Mouse (Mus musculus): ENCODE data around the gene Ercc1. TPM values are rescaled to one million over a fixed set of nuclear protein-coding genes. Genes with fewer than 3 reads are reported as not detected.

Ercc1 gene
- total and polyA plus RNA-seq, 2 experiments, result 6.5 to 9.4 TPM

- Histone ChIP-seq H3K27me3 (ENCODE audit: control insufficient read depth, insufficient read depth, low read length) (no peaks in the 10 kb centered on the region), H3K27ac (replicated peaks; ENCODE audit: insufficient read depth, low read depth, low read length) (no peak overlapping the region), H3K79me2 (ENCODE audit: control insufficient read depth, insufficient read depth, low read length) (no peaks in the 10 kb centered on the region), H3K9ac (ENCODE audit: low read depth, low read length) (no peak overlapping the region), H3K4me1 (ENCODE audit: control insufficient read depth, insufficient read depth, low read length) (0 out of 2 replicates have a peak, but pooled peaks cover 2% of the 10 kb centered on the region), H3K4me3 (ENCODE audit: insufficient read depth, low read depth, low read length) (no peak overlapping the region), H3K36me3 (ENCODE audit: control insufficient read depth, insufficient read depth, low read length) (no peaks in the 10 kb centered on the region)
- DNase-seq (ENCODE audit: extremely low read depth, low read depth, low spot score), result no peak
- WGBS, result 79% methylated on average over 10 of the region's 10 CpGs
- no peak for TF ChIP-seq POLR2A (IDR thresholded peaks at IDR 0.05; ENCODE audit: extremely low read depth, insufficient read depth, low read length)
- TF ChIP-seq CTCF (IDR thresholded peaks at IDR 0.05; ENCODE audit: low read depth, low read length), result no peak
Observed at GRCm38 (mm10) chr7:19356311-19356710, 11.7 kb downstream of the Ercc1 start.

GRCm38 (mm10) chr7:19357381-19358375, 13.1 kb downstream of the Ercc1 start:
- WGBS, result 93% methylated on average over 25 of the region's 25 CpGs
- Histone ChIP-seq H3K4me3 (ENCODE audit: insufficient read depth, low read depth, low read length) (no peak overlapping the region), H3K4me1 (ENCODE audit: control insufficient read depth, insufficient read depth, low read length) (0 out of 2 replicates have a peak, but pooled peaks cover 2% of the 10 kb centered on the region), H3K79me2 (ENCODE audit: control insufficient read depth, insufficient read depth, low read length) (no peaks in the 10 kb centered on the region), H3K27ac (replicated peaks; ENCODE audit: insufficient read depth, low read depth, low read length) (no peak overlapping the region), H3K9ac (ENCODE audit: low read depth, low read length) (no peak overlapping the region), H3K36me3 (ENCODE audit: control insufficient read depth, insufficient read depth, low read length) (no peaks in the 10 kb centered on the region), H3K27me3 (ENCODE audit: control insufficient read depth, insufficient read depth, low read length) (no peaks in the 10 kb centered on the region)
- no peak for DNase-seq (ENCODE audit: extremely low read depth, low read depth, low spot score)
- TF ChIP-seq POLR2A (IDR thresholded peaks at IDR 0.05; ENCODE audit: extremely low read depth, insufficient read depth, low read length) (no peak), CTCF (IDR thresholded peaks at IDR 0.05; ENCODE audit: low read depth, low read length) (no peak)

- no peaks in the 10 kb centered on the region for H3K79me2 ChIP-seq (ENCODE audit: control insufficient read depth, insufficient read depth, low read length)
- no peak for DNase-seq (ENCODE audit: extremely low read depth, low read depth, low spot score)
- peak overlapping the region; percentile 90 for H3K4me3 ChIP-seq (ENCODE audit: insufficient read depth, low read depth, low read length)
- WGBS, result 13% methylated on average over 13 of the region's 13 CpGs
- no peaks in the 10 kb centered on the region for H3K36me3 ChIP-seq (ENCODE audit: control insufficient read depth, insufficient read depth, low read length)
- H3K4me1 ChIP-seq (ENCODE audit: control insufficient read depth, insufficient read depth, low read length), result peaks cover 4% of the 10 kb centered on the region; the same call in 1 of the 2 replicates
- no peak overlapping the region for H3K27ac ChIP-seq (replicated peaks; ENCODE audit: insufficient read depth, low read depth, low read length)
- TF ChIP-seq CTCF (IDR thresholded peaks at IDR 0.05; ENCODE audit: low read depth, low read length) (no peak), POLR2A (IDR thresholded peaks at IDR 0.05; ENCODE audit: extremely low read depth, insufficient read depth, low read length) (no peak)
- H3K9ac ChIP-seq (ENCODE audit: low read depth, low read length), result no peak overlapping the region
- H3K27me3 ChIP-seq (ENCODE audit: control insufficient read depth, insufficient read depth, low read length), result no peaks in the 10 kb centered on the region
Observed at GRCm38 (mm10) chr7:19358634-19359033, 14.1 kb downstream of the Ercc1 start.

- H3K4me3 ChIP-seq (ENCODE audit: insufficient read depth, low read depth, low read length), result peak within 1 kb of the TSS; percentile 90
- no peaks in the 10 kb centered on the region for H3K79me2 ChIP-seq (ENCODE audit: control insufficient read depth, insufficient read depth, low read length)
- H3K36me3 ChIP-seq (ENCODE audit: control insufficient read depth, insufficient read depth, low read length), result no peaks in the 10 kb centered on the region
- H3K27ac ChIP-seq (replicated peaks; ENCODE audit: insufficient read depth, low read depth, low read length), result peak within 1 kb of the TSS; percentile 50
- H3K9ac ChIP-seq (ENCODE audit: low read depth, low read length), result peak within 1 kb of the TSS; percentile 67
- no peaks in the 10 kb centered on the region for H3K27me3 ChIP-seq (ENCODE audit: control insufficient read depth, insufficient read depth, low read length)
- H3K4me1 ChIP-seq (ENCODE audit: control insufficient read depth, insufficient read depth, low read length), result peaks cover 4% of the 10 kb centered on the region; the same call in 1 of the 2 replicates
- WGBS, result under 1% methylated on average over 31 of the region's 31 CpGs
- TF ChIP-seq CTCF (IDR thresholded peaks at IDR 0.05; ENCODE audit: low read depth, low read length) (no peak), POLR2A (IDR thresholded peaks at IDR 0.05; ENCODE audit: extremely low read depth, insufficient read depth, low read length) (0 out of 2 replicates have a peak, but pooled peaks have one; percentile 56)
- peak; percentile 86 for DNase-seq (ENCODE audit: extremely low read depth, low read depth, low spot score)
Observed at GRCm38 (mm10) chr7:19359299-19359891, 14.8 kb downstream of the Ercc1 start, which contains the start of the genes Cd3eap and Ppp1r13l. Cd3eap (minus strand) TSS chr7:19359483. Ppp1r13l (plus strand) TSS chr7:19359749.

- Histone ChIP-seq H3K27me3 (ENCODE audit: control insufficient read depth, insufficient read depth, low read length) (no peaks in the 10 kb centered on the region), H3K27ac (replicated peaks; ENCODE audit: insufficient read depth, low read depth, low read length) (peak overlapping the region; percentile 50), H3K4me1 (ENCODE audit: control insufficient read depth, insufficient read depth, low read length) (peaks cover 4% of the 10 kb centered on the region; the same call in 1 of the 2 replicates), H3K4me3 (ENCODE audit: insufficient read depth, low read depth, low read length) (peak overlapping the region; percentile 90), H3K36me3 (ENCODE audit: control insufficient read depth, insufficient read depth, low read length) (no peaks in the 10 kb centered on the region), H3K9ac (ENCODE audit: low read depth, low read length) (peak overlapping the region; percentile 67), H3K79me2 (ENCODE audit: control insufficient read depth, insufficient read depth, low read length) (no peaks in the 10 kb centered on the region)
- WGBS, result under 1% methylated on average over 45 of the region's 45 CpGs
- DNase-seq (ENCODE audit: extremely low read depth, low read depth, low spot score), result peak; percentile 82
- TF ChIP-seq POLR2A (IDR thresholded peaks at IDR 0.05; ENCODE audit: extremely low read depth, insufficient read depth, low read length) (no peak), CTCF (IDR thresholded peaks at IDR 0.05; ENCODE audit: low read depth, low read length) (no peak)
Observed at GRCm38 (mm10) chr7:19359892-19360641, 15.5 kb downstream of the Ercc1 start.
